Mouse (Mus musculus): ENCODE measurements at regions not wholly inside any gene's neighbourhood (a gene's known extent, or its start where the extent isn't known, plus 50 kb on each side); places are given as distances from the start of the nearest gene placed in this dataset.

DNA sequence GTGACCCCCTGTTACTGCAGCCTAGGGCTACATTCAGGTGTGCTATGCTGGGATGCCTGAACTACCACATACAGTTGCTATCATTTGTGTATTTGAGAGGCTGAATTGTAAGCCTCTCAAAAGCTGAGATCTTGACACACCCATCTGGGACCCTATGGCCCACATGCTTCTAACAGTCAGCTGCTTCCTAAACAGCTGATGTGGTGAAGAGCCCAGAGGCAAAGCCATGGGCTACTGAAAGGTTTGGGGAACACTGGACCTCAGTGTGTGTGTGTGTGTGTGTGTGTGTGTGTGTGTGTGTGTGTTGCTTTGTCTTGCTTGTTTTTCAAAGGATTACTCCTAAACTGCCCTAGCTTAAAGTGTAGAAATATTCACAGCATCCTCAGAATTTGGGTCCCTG lies 75.0 kb downstream of the Lbh start:
- no peak for DNase-seq

DNA sequence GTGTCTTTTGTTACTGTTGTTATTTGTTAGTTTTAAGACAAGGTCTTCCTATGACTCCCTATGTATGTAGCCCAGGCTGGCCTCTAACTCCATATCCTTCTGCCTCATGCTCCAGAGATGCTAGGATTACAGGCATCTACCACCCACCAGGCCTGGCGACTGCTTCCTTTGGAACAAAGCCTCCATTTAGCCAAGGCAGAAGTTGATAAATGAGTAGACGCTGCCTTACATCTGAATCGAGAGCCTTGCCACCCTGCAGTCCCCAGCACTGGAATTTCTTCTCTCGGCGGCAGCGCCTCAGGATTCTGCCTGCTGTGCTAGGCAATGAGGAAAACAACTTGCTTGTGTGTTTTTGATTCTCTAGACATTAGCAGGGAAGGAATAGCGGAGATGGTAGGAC lies 75.5 kb downstream of the Lbh start:
- no peak for DNase-seq

DNA sequence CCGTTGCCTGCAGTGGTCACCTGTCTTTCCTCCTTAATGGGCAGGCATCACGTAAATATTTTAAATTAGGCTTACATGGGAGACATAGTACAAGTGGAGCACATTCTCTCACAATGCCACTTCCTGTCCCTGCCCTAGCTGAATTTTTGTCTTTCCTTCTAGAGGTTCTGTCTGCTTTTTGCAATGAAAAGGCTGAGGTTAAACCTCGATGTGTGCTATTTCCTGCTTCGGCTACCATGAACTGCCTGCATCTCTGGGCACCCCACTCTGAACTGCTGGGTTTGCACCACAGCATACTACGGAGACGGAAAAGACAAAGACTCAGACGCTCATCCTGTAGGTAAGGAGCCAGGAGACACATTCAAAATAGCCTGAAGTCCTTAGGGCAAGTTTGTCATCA lies 78.4 kb downstream of the Lbh start:
- DNase-seq, result no peak

DNA sequence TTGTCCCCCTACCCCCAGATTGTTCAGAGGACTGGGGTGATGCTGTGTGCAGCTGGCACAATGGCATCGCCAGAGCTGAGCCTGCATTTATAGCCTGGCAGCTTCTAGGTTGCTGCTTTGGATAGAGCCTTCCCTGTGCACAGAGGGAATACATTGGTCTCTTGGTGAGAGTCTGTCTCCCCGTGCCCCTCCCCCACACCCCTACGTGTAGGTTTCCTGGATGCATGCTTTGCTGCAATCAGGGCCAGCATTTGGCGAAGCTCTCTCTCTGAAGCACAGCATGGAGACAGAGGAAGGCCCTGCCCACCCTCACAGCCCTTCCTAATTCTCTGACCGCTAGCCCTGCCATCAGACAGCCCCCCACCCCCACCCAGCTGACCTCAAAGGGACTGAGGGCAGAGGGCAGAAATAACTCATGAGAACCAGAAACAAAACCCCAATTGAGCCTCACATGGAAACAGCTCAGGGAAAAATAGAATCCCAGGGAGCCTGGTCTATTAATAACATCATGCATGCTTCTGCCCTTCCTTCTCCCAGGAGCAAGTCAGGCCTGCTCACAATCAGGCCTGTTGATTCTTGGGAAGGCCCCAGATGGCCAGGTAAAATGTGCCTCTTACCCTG lies 79.3 kb downstream of the Lbh start:
- DNase-seq, result no peak

DNA sequence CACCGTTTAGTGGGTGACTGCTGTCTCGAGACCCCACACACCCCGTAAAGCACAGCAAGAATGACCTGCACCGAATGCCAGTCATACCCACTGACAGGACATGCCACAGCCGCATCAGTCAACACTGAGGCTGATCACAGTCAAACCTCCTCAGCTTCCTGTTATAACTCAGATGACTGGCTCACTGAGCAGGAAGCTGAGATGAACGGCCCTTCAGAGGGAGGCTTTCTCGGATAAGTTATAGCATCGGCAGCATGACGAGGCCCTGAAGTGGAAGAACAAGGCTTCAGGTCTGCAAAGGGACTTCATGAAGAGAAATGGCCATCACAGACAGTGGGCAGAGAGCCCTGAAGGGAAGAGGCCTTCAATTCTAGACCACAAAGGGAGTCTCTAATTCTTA lies 87.0 kb downstream of the Lbh start:
- no peak for DNase-seq

DNA sequence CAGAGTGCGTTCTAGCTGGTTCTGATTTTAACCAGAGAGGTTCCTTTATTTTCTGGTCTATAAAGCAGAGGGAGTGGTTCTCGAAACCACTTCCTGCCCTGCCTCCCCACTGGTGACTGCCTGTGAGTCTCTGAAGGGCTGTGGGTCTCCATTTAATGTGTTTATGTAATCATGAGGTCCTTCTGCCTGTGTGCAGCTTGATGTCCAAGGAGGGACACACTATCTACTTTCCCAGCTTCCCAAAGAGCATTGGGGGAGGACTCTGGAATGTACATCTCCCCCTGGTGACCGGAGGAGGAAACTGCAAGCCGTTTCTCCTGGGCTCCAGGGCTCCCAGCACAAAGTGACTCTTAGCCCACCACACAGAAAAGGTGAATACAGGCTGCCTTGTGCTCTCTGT lies 90.8 kb downstream of the Lbh start:
- DNase-seq, result peak; percentile 49 to 75

DNA sequence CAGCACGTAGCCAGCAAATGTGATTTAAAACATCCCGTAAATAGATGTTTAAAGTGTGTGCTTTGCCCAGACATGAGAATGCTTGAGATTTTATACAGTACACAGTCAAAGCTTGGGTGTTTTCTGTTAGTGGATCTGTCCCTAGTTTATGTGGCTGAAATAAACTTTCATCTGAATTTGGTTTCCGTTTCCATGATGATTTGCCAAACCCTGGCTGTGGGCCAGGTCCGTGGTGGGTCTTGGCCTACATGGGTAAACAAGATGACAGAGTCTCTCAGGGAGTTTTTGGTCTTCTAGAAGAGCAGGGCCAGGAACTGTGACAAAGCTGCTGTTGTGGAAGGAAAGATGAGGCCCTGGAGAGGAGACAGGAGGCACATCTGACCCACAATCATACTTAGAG lies 91.9 kb downstream of the Lbh start:
- peak; percentile 49 to 59 for DNase-seq

DNA sequence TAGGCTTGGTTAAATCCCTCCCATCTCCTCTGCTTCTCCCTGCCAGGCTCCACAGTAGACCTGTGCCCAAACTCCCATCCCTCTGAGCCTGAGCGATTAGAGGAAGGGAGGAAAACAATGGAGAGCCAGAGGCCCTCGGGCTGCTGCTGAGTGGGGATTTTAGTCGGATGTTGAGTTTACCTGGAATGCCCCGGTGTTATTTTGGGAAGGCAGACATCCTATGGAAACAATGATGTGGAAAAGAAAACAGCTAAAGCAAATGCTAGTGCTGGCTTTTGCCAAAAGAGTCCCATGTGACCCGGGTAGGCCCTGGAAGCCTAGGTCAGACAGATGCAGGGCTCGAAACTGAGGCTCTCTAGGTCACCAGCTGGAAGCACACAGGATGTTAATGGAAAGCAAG lies 94.3 kb downstream of the Lbh start:
- no peak for DNase-seq

DNA sequence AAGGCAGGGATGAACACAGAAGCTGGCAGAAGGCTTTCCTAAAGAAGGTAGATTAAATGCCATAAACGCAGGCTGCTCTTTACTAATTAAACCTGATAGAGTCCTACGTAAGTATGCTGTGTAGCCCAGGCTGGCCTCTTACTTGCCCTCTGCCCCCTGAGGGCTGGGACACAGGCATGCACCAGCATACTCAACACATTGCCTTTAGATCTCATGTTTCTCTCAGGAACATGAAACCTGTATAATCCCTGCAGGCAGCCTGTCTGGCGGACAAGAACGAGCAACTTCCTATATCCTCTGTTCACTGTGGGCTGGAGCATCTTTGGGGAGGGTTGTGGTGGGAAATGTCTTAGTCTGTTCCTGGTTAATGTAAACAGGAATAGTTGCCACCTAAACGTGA lies 94.8 kb upstream of the Lclat1 start:
- DNase-seq, result no peak

DNA sequence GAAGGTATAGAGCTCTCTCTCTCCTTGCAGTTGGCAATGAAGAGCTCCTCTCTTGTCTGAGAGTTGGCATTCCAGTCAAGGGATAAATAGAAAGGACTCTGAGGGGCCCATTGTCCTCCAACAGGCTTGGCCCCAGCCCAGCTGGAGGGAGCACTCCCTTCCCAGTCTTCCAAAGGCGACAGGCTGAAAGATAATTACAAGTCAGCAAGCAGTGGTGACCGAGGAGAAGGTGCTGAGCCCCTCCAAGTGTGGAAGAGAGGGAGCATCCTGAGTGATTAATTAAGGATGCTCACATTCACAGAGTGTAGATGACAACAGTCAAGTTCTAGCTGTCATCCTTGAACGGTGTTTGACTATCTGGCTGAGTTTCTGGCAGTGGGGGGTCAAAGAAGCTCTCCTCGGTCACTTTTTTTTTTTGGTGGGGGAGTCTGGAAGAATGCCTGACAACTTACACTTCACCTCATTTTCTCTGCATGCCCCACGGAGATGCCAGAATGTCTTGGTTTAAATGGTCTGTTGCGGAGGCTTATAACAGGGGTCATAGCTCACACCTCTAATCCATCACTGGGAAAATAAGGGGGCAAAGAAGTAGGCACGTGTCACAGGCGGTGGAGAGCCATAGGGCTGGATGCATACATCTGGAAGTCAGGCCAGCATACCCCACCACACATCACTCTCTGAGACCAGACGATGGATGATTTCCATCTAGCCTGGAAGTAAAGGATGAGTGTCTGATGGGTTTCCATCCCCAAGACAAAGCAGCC lies 93.5 kb upstream of the Lclat1 start:
- DNase-seq, result no peak

DNA sequence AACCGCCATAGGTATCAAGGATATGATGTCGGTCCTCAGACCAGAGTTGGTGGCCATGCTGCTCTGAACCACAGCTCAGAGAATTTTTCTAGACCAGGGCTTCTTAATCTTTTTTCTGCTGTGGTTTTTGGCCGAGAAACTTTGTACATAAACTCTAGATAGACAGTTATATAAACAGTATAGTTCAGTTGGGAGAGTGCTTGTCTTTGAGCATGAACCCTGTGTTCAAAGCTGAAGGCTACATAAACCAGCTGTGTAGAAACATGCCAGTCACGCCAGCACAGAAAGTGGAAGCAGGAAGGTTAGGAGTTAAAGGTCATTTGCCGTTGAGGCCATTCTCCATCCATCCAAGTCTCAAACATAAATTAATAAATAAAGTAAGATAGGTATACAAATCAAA lies 90.6 kb upstream of the Lclat1 start:
- no peak for DNase-seq

DNA sequence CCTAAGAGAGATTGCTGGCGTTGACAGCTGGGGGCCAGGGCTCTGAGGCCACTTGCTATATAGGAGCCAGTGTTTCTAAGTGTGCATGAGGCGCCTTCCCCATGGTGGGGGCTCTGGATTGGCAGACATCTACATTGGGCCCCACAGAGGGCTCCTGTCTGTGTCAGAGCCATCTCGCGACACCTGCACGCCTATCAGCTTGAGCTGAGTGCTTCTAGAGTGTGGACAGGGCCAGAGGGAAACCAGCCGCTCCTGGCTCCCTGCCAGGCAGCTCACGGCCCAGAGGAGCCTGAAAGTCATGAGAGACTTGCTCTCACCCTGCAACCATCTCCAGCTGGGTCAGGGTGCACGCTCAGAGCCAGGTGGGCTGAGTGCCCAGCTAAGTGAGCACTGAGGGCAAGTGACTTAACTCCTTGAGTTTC lies 85.1 kb upstream of the Lclat1 start:
- peak; percentile 81 to 91 for DNase-seq

DNA sequence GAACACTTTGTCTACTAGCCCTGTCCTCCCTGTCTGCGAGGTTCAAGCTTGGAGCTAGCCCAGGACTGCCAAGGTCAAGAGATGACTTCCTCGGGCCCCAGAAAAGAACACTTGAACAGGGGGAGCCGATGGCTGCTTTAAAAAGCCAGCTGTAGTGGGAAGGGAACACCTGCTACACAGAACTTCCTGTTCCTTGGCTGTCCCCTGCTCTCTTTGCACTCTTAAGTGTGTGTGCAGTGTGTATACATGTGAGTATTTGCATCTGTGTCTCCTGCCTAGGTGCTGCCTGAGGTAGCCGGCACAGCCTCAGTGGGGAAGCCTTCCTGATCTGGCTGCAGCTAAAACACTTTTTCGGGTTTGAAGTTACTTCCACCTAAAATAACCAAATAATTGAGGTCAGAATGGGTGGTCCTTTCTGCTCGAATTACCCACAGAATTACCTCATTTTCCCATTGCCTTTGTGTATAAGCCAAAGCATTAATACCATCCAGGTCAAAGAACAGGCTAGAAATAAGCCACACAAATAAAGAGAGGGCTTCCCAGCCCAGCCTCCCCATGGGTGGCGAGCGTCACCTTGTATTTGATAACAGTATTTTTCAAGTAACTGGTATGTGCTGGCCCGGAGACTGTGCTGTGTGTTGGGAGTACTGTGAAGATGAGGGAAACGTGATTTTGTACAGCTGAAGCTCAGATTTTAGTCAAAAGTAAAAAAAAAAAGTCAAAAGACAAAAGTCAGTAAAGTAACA lies 84.2 kb upstream of the Lclat1 start:
- DNase-seq, result no peak

DNA sequence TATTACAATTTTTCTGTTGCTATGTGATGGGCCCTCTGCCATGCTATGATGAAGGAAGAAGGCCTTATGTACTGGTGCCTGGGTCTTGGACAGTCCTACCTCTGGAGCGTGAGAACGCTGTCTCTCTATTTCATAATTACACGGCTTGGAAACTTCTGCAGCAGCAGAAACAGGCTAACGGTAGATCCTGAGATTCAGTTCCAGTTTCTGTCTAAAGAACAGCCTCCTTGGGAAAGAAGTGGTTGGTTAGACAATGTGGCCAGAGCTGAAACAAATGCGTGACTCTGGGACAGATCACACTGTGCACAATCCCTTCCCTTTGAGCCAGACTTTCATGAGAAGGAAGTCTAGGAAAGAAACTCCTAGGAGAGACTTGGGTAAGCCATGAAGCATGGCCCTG lies 80.7 kb upstream of the Lclat1 start:
- no peak for DNase-seq

DNA sequence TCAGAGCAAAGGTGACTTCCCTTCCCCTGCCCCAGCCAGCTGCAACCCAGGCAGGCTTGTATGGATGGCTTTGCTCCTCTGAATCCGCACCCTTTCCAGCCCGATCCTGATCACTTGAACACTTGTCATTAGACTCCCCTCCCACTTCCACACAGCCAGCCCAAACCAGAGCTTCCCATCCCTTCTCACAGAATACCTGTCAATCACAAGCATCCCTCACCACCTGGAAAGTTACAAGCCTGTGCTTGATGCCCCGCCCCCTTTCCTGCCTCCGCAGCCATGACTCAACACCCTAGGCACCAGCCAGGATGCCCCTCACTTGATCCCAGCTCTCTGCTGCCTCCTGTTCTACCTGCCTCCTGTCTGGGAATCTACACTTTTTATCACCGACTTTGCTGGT lies 76.0 kb upstream of the Lclat1 start:
- DNase-seq, result no peak

DNA sequence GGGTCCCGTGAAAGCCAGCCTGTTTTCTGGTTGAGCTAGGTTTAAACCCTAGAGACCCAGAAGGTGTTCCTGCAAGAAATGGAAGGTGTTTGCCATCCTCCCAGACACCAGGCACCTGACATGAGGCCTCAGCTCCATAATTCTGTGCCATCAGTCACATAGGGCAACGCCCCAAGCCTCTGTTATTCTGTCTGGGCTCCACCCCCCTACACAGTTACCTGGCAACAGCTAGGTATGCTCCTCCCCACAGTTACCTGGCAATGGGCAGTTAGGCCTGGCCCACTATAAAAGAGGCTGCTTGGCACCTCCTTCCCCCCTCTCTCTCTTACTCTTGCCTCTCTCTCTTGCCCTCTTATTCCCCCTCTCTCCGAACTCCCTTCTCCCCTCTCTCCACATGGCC lies 75.5 kb upstream of the Lclat1 start:
- DNase-seq, result no peak

DNA sequence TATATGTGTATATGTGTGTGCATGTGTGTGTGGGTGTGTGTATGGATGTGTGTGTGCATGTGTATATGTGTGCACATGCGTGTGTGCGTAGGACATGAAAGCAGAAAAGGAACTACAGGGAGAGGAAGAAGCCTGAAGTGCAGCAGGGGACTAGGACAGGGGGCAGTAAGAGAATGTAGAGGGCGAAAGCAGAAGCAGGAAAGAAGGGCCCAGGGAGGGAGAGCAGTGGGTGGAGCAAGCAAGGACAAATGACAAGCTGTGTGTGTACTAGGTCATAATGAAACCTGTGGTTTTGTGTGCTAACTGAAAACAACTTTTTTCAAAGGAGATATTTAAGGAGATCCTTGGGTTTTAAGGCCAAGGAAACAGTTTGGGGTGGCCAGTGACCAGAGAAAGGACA lies 73.4 kb upstream of the Lclat1 start:
- DNase-seq, result peak; percentile 24 to 63

DNA sequence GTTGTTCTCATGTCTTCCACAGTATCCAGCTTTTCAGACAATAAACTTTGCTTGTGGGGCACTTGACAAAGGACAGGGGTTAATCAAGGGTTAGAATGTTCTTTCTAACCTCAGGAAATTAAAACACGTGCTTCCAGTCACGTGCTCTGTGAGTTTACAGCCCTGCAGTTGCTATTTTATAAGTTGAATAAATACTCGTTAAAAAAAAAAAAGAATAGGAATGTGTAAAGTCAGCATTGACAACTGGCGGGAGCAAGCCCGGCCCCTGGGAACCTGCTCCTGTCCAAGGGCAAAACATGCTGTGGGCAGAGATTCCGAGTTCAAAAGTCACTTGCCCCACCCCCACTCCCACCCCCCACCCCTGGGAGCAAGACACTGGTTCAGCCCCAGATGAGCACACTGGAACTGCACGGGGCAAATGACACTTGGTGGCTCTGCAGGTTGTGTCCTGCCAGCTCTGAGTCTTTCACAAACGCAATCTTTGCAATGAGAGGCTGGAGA lies 72.8 kb upstream of the Lclat1 start:
- DNase-seq, result peak; percentile 77 to 89

DNA sequence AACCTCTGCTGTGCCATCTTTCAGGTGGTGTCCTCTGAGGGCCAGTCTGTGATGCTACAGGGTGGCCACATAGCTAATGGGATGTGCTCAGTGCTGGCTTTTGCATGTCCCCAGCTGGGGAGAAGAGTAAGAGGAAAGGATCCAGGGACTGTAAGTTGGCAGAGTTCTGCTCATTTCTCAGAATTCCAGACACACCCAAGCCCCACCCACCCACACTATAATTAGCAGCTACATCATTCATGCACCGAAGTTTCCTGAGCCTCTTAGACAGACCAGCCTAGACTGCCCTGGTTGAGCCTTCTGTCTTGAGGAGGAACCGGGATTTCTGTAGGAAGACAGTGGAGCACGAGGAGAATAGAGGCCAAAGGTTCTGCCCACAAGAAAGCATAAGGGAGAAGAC lies 70.9 kb upstream of the Lclat1 start:
- DNase-seq, result no peak

DNA sequence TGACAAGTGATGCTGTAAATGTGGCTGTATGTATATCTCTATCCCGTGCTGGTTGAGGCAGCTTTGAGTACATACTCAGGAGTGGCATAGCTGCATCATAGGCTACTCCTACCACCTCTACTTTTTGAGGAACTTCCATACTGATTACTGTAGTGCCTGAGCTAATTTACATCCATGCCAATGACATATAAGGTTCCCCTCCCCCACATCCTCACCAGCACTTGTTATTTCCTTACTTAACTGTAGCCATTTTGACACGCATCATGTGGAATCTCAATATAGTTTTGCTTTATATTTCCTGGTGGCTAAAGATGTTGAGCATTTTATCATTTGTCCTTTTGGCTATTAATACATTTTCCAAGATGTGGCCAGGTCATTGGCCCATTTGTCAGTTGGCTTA lies 69.2 kb upstream of the Lclat1 start:
- DNase-seq, result no peak

DNA sequence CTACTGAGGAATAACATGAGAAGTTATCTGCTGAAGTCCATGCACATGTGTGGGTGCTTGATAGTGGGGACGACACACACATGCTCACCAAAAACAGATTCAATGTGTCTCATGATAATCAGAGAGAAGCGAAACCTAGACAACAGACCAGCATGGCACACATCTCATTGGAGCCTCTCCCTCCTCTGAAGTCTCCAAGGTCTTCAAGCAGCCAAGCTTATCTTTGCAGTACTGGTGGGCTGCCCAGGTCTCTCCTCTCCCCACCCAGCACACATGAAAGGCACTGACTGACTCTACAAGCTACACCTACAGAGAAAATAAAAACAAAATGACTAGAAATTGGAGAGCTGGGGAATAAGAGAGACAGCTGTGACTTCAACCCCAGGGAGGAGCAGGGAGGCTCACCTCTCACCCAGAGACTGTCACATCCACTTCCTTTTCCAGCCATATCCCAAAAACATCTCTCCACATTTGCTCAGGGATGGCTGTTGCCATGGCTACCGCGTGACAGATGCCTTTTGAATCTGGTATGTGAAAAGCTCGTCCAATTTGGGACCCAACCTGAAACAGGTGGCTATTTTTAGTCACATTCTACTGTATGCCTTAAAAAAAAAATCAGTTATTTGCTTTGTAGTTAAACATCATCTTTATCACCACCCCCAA lies 62.7 kb upstream of the Lclat1 start:
- DNase-seq, result no peak

DNA sequence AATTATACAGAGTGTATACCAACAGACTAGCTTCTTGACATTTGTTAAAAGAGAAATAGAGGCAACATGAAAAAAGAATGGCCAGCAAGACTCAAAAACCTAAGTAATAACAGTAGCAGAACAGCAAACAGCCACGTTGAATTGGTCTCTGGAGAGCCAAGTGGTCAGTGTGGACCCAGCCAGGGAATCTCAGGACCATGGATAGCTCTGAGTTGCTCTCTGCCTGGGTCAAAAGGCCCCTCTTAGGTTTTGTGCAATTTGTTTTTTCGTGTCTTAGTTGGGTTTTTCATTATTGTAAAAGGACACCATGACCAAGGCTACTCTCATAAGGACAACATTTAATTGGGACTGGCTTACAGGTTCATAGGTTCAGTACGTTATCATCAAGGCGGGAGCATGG lies 60.8 kb upstream of the Lclat1 start:
- peak in 1 of 2 experiments; percentile 26 for DNase-seq

DNA sequence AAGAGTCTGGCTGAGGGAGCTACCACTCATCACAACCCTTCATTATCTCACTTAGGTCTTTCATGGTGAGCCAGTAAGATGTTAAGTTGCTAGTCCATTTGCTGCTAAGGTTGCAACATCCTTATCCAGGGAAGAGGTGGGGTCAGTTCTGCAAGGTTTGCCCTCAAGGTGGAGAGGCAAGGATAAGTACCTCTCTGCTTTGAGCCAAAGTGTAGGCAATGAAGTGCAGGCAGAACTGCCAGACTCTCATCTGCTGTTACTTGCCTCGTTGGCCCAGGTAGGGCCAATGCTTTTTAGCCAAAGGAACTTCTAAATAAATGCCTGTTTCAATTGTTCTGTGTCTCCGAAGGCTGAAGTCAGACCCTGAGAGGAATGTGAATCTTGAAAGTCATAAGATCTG lies 59.6 kb upstream of the Lclat1 start:
- DNase-seq, result no peak

Measured in kidney, postnatal 25 days (tissue).